Mouse (Mus musculus): ENCODE data around the gene Prss16. TPM values are rescaled to one million over a fixed set of nuclear protein-coding genes. Genes with fewer than 3 reads are reported as not detected.

Gene Prss16
- polyA plus RNA-seq (2015; fragmentation: Nextera tagmentation; extraction: Ambion mirVana) = 0.35 and 0.80 TPM in 2 replicates

DNA sequence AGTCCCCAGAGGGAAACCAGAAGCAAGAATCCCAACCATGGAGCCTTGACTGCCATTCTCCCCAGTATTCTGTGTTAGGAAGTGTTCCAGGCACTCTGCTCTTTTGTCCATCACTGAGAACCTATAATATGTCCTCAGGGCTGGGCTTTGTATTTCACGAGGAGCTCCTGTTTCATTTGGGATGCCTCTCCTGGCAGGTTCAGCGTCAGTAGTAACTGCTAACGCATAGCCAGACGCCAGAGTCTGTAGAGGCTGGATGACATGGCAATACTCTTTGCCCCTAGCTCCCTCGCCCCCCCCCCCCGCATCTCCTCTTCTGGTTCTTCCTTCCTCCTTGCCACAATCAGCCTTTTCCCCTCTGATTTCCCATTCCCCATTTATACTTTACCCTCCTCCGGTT is at the start of gene Prss16:
Gene Prss16 (minus strand): TSS at position 101 of the 400 bp plus-strand sequence.

DNA sequence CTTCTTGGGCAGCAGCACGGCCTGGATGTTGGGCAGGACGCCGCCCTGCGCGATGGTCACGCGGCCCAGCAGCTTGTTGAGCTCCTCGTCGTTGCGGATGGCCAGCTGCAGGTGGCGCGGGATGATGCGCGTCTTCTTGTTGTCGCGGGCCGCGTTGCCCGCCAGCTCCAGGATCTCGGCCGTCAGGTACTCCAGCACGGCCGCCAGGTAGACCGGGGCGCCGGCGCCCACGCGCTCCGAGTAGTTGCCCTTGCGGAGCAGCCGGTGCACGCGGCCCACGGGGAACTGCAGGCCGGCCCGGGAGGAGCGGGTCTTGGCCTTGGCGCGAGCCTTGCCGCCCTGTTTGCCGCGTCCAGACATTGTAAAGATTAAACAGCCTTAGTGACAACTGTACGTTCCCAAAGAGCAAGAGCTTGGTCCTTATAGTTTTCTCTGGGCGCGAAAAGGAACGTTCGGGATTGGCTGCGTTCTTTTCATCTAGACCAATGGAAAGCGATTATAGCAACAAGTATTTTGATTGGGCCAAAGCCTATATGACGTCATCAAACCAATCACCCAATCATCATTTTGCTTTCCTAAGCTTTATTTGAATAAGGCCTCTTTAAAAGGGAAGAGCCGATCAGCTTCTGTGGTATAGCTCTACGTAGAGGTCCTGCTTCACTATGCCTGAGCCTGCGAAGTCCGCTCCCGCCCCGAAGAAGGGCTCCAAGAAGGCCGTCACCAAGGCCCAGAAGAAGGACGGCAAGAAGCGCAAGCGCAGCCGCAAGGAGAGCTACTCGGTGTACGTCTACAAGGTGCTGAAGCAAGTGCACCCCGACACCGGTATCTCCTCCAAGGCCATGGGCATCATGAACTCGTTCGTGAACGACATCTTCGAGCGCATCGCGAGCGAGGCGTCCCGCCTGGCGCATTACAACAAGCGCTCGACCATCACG is 33.3 kb upstream of the Prss16 start, which contains the start of the genes Hist1h2ag and Hist1h2bj:
Gene Hist1h2ag (minus strand): TSS at position 377 of the 935 bp plus-strand sequence.
Gene Hist1h2bj (plus strand): TSS at position 647 of the 935 bp plus-strand sequence.

DNA sequence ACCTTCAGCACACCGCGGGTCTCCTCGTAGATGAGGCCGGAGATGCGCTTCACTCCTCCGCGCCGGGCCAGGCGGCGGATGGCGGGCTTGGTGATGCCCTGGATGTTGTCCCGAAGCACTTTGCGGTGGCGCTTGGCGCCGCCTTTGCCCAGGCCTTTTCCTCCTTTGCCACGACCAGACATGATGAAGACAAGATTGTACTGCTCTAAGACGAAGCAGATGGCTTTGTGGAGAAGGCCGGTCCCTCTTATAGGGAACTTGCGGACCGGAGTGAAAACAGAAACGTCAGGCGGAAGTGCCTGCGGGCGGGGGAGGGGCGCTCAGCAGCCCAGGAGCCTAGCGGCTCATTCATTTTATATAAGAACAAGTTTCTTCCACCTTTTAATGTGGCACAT is 31.6 kb upstream of the Prss16 start, which contains the start of gene Hist1h4i:
Gene Hist1h4i (minus strand): TSS at position 221 of the 395 bp plus-strand sequence.

DNA sequence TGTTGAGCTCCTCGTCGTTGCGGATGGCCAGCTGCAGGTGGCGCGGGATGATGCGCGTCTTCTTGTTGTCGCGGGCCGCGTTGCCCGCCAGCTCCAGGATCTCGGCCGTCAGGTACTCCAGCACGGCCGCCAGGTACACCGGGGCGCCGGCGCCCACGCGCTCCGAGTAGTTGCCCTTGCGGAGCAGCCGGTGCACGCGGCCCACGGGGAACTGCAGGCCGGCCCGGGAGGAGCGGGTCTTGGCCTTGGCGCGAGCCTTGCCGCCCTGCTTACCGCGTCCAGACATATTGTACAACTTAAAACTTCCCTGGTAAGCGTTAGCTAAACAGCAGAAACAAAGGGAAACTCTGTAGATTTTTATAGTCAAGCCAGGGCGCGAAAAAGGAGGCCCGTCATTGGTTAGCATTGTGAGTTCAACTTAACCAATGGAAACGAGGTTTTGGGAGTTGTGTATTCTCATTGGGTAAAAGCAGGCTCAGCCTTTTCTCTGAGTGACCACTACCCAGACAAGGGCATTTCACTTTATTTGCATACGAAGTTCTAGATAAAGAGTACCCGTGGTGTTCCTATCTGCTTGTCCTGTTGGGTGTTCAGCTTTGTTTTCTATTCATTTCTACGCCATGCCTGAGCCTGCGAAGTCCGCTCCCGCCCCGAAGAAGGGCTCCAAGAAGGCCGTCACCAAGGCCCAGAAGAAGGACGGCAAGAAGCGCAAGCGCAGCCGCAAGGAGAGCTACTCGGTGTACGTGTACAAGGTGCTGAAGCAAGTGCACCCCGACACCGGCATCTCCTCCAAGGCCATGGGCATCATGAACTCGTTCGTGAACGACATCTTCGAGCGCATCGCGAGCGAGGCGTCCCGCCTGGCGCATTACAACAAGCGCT is 26.0 kb upstream of the Prss16 start, which contains the start of the genes Hist1h2ah and Hist1h2bk:
Gene Hist1h2ah (minus strand): TSS at position 302 of the 882 bp plus-strand sequence.
Gene Hist1h2bk (plus strand): TSS at position 604 of the 882 bp plus-strand sequence.

DNA sequence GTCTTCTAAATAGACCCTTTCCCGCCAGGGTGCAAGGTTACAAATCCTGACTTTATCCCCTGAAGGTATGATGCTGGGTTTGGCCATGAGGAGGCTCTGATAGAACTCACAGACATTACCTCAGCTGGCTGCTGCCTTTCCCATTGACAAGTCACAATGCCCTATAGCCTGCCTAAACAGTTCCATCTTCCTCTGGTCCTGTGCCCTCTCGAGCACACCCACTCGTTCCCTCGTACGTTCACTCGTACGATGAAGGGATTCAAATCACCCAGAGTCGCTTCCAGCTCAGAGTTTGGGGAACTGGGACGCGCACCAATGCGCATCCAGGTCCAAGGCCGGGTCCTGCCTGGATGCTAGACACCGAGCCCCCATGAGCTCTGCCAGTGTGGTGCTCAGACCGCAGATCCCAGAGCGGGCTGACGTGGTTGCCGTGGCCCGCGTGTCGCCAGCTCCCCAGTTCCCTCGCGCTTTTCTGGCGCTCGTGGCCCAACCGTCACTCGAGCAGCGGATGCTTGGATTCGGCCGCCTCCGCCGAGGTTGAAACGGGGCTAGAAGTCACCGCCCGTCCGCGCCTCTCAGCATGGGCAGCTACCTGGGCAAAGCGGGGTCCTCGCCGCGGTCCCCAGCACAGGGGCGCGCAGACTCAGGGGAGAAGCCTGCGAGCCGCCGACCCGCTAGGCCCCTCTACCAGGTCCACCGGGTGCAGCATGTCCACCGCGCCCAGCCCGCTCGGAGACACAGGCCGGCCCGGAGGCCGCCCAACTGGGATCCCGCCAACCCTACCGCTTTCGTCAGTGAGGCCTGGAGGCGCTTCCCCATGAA is 28.4 kb downstream of the Prss16 start, which contains the start of gene Pom121l2:
Gene Pom121l2 (plus strand): TSS at position 214 of the 822 bp plus-strand sequence.

Small RNA genes lying within 50 kb of the gene (microRNA-seq; reads per million reads assigned to microRNA genes)
- gene Gm44390 = not detected
- not detected for gene Gm44486

Other genes with a start within 250 kb of the Prss16 start
- 4.7 and 7.0 TPM in 2 replicates for gene Hist1h1b, start 229.1 kb downstream of the Prss16 start, polyA plus RNA-seq (2015; fragmentation: Nextera tagmentation; extraction: Ambion mirVana)
- 17.8 and 25.6 TPM in 2 replicates for gene Hist1h3i, start 226.4 kb downstream of the Prss16 start, polyA plus RNA-seq (2015; fragmentation: Nextera tagmentation; extraction: Ambion mirVana)
- 1.5 and 4.1 TPM in 2 replicates for gene Hist1h2an, start 222.5 kb downstream of the Prss16 start, polyA plus RNA-seq (2015; fragmentation: Nextera tagmentation; extraction: Ambion mirVana)
- 0.54 TPM in 1 of 2 replicates, not detected in the other for gene Hist1h2bp, start 222.3 kb downstream of the Prss16 start, polyA plus RNA-seq (2015; fragmentation: Nextera tagmentation; extraction: Ambion mirVana)
- gene Hist1h2bq, start 199.5 kb downstream of the Prss16 start, polyA plus RNA-seq (2015; fragmentation: Nextera tagmentation; extraction: Ambion mirVana) = 3.9 and 5.8 TPM in 2 replicates
- gene Hist1h2ao, start 199.3 kb downstream of the Prss16 start, polyA plus RNA-seq (2015; fragmentation: Nextera tagmentation; extraction: Ambion mirVana) = 3.7 TPM in 1 of 2 replicates, not detected in the other
- gene Hist1h4m, start 198.0 kb downstream of the Prss16 start, polyA plus RNA-seq (2015; fragmentation: Nextera tagmentation; extraction: Ambion mirVana) = not detected in 2 replicates
- 8.8 and 12.8 TPM in 2 replicates for gene Hist1h4n, start 177.5 kb downstream of the Prss16 start, polyA plus RNA-seq (2015; fragmentation: Nextera tagmentation; extraction: Ambion mirVana)
- gene Hist1h2ap, start 176.2 kb downstream of the Prss16 start, polyA plus RNA-seq (2015; fragmentation: Nextera tagmentation; extraction: Ambion mirVana) = 721 and 1,071 TPM in 2 replicates
- gene Hist1h2br, start 176.0 kb downstream of the Prss16 start, polyA plus RNA-seq (2015; fragmentation: Nextera tagmentation; extraction: Ambion mirVana) = 3.3 and 6.2 TPM in 2 replicates
- gene Zfp184, start 64.6 kb downstream of the Prss16 start, polyA plus RNA-seq (2015; fragmentation: Nextera tagmentation; extraction: Ambion mirVana) = 1.1 and 1.2 TPM in 2 replicates
- gene Pom121l2, start 28.5 kb downstream of the Prss16 start, polyA plus RNA-seq (2015; fragmentation: Nextera tagmentation; extraction: Ambion mirVana) = 0.17 TPM in 1 of 2 replicates, not detected in the other
- gene Hist1h2ah, start 25.8 kb upstream of the Prss16 start, polyA plus RNA-seq (2015; fragmentation: Nextera tagmentation; extraction: Ambion mirVana) = 2.2 TPM in 1 of 2 replicates, not detected in the other
- 0.92 and 1.3 TPM in 2 replicates for gene Hist1h2bk, start 26.1 kb upstream of the Prss16 start, polyA plus RNA-seq (2015; fragmentation: Nextera tagmentation; extraction: Ambion mirVana)
- 4.6 and 7.5 TPM in 2 replicates for gene Hist1h4i, start 31.6 kb upstream of the Prss16 start, polyA plus RNA-seq (2015; fragmentation: Nextera tagmentation; extraction: Ambion mirVana)
- 8.4 and 8.8 TPM in 2 replicates for gene Hist1h2ag, start 33.2 kb upstream of the Prss16 start, polyA plus RNA-seq (2015; fragmentation: Nextera tagmentation; extraction: Ambion mirVana)
- 1.8 and 2.4 TPM in 2 replicates for gene Hist1h2bj, start 33.5 kb upstream of the Prss16 start, polyA plus RNA-seq (2015; fragmentation: Nextera tagmentation; extraction: Ambion mirVana)
- not detected in 2 replicates for gene Vmn1r188, start 74.7 kb upstream of the Prss16 start, polyA plus RNA-seq (2015; fragmentation: Nextera tagmentation; extraction: Ambion mirVana)
- gene Vmn1r189, start 96.1 kb upstream of the Prss16 start, polyA plus RNA-seq (2015; fragmentation: Nextera tagmentation; extraction: Ambion mirVana) = not detected in 2 replicates
- gene Vmn1r191, start 174.2 kb upstream of the Prss16 start, polyA plus RNA-seq (2015; fragmentation: Nextera tagmentation; extraction: Ambion mirVana) = not detected in 2 replicates
- not detected in 2 replicates for gene Vmn1r192, start 181.4 kb upstream of the Prss16 start, polyA plus RNA-seq (2015; fragmentation: Nextera tagmentation; extraction: Ambion mirVana)
- gene Vmn1r193, start 213.4 kb upstream of the Prss16 start, polyA plus RNA-seq (2015; fragmentation: Nextera tagmentation; extraction: Ambion mirVana) = not detected in 2 replicates
- not detected in 2 replicates for gene Vmn1r194, start 234.5 kb upstream of the Prss16 start, polyA plus RNA-seq (2015; fragmentation: Nextera tagmentation; extraction: Ambion mirVana)

Data from urinary bladder, postnatal 0 days (tissue).